Mouse (Mus musculus) inflammation-experienced regulatory T-cells, adult 6 months (primary cell): Measurements from ENCODE around the gene Actl6a. TPM values are rescaled to one million over a fixed set of nuclear protein-coding genes. Genes with fewer than 3 reads are reported as not detected.
"Not testable (repeated sequence)": the region's sequence is repeated elsewhere in the genome, so short reads cannot be mapped to it uniquely, and the experiment has no call there.

Experiments
- ATAC-seq: one replicate; pipeline ENCODE4 v1.8.0; 2017
- polyA plus RNA-seq, 3 experiments: library from polyadenylated mRNA; unstranded; fragments of 100-300 nt; shearing (Covaris generic); gene quantifications; one replicate each; pipeline ENCODE4 v1.2.1; 2017

The Actl6a gene
- polyA plus RNA-seq, 3 experiments from 2014 or later: 93.7 to 118 (median 94.9) TPM

DNA sequence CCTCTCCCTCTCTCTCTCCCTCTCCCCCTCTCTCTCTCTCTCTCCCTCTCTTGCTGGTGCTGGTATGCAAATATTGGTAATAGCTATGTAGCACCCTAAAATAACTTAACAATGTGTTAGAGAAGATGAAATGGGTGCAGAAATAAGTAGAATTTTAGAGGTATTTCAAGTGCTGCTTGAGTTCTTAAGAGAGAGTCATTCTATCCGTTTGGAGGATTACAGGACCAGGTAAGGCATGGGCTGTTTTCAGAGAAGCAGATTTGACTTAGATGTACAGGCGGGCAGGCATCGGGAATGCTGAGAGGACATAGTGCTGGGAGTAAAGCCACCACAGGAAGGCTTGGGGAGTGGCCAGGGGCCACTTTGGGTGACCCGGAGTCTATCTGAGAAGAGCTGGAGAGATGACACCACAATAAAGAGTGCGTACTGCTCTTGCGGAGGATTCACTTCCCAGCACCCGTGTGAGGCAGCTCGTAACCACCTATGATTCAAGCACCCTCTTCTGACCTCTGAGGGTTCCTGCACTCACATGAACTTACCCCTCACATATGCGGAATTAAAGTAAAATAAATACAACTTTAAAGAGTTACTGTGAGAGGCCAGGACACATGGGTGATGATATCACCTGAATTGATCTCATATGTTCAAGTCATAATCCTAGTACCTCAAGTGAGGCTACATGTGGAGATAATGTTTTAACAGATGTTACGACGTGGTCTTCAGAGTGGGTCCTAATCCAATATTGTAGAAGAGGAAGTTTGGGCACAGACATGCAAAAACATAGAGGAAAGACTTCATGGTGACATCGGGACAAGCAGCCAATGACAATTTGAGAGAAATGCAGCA, 11.1 kb upstream of the Actl6a start:
- ATAC-seq: no peak

DNA sequence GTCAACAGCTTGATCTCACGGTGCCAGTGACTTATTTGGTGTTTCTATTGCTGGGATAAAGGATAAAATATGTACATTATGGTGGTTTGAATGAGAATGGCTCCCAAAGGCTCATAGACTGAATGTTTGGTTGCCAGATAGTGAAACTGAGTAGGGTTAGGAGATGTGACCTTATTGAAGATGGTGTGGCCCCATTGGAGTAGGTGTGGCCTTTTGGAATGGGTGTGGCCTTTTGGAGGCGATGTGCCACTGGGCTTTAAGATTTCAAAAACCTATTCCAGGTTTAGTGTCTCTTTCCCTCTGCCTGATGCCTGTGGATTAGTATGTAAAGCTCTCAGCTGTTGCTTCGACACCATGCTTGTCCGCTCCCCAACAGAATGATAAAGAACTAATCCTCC, 10.5 kb upstream of the Actl6a start:
- ATAC-seq: no peak

DNA sequence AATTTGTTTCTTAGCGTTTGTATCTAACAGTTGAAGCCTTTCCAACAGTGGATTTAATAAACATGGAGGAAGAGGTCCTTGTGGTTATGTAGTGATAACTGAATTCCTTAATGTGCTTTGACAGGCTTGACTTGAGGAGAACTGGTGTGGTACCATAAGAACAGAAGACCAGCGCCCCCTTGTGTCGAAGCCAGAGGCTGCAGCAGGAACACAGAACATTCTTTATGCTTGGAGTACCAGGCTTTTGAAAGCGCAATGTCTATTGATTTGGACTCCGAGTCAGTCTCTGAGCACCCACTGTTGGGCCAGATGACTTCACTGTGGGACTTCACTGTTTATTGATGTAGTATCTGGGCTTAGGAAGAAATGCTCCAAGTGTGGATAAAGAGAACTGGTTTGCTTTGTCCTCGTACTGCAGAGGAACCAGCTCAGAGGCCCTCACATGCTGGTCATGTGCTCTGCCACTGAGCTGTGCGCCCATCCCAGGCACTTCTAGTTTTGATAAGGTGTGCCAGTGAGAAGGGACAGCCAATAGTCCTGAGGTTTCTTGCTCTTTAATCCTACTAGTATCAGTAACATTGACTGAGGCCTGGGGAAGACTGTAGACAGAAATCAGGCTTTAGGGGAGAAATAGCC, 7.8 kb upstream of the Actl6a start:
- peak; percentile 75 for ATAC-seq

DNA sequence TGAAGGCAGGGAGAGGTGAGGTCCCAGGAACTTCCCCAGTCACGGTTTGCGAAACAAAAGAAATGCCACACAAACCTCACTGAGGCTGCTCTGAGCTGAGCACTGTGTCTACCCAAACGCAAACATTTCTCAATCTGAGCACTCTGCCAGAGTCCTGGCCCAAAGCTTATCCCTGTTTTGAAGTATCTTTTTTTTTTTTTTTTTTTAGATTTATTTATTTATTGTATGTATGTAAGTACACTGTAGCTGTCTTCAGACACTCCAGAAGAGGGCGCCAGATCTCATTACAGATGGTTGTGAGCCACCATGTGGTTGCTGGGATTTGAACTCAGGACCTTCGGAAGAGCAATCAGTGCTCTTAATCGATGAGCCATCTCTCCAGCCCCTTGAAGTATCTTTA, 2.1 kb upstream of the Actl6a start:
- ATAC-seq: not testable (repeated sequence)

DNA sequence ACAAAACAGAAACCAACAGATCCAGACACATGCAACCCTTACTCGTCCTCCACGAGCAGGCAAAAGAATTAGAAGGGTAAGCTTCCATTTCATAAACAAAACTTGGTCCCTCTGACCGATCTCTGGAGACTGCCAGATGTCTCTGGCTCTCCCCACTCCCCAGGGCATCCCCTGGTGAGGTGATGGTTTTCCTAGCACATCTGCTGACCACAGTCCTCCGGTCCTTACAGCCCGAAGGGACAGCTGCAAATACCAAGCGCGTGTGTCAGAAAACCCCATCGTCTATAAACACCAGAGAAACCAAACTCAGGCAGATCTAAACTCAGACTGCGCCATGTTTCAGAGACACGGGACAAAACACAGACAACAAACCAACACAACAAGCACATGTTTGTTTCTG, 1.5 kb upstream of the Actl6a start:
- not testable (repeated sequence) for ATAC-seq

DNA sequence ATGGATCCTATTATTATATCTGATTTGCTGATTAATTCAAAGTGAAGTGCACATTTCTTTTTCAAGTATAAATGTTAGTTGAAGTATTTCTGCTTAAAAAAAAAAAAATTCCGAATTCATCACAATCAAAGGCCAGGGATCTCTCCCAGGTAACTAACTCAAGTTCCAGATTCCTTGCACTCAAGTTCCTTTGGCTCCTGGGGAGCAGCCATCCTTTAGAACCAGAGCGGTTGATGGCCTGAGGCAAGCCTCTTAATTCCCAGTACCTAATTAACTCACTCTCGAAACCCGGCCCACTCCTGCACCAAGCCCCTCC, 1.9 kb downstream of the Actl6a start:
- no peak for ATAC-seq

DNA sequence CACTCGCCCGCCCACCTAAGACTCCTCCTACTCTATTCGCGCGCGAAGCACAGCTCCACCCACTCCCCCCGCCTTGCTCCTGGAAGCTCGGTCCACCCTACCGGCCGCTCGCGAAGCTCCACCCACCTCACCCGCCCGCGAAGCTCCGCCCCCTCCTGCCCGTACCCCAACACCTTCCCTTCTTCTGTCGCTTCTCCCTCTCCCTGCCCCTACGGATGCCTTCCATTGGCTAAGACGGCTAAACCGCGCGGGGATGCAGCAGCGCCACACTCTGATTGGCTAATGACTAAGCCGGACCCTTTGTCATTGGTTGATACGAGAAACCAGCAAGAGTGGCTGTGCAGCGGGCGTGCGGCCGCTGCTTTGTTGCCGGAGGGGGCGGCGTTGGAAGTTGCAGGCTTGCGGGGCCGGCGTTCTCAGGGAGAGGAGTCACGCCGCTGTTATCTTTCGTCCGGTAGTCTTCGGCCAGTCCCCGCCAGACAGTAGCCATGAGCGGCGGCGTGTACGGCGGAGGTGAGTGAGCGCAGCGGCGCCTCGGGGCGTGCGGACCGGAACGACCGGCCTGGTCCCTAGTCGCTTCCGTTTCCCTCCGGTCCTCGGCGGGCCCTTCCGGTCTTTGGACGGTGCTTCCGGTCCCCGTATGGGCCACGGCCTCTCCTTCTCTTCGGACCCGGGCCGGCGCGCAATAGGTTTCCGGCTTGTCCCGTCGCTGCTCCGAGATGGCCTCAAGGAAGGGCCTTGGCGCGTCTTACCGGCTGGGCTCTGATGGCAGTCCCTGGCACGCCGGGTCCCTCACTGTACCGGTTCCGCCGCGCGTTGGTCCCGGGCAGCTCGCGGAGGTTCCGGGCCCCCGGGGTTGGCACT, 2.5 kb downstream of the Actl6a start:
- ATAC-seq: peak; percentile 97

DNA sequence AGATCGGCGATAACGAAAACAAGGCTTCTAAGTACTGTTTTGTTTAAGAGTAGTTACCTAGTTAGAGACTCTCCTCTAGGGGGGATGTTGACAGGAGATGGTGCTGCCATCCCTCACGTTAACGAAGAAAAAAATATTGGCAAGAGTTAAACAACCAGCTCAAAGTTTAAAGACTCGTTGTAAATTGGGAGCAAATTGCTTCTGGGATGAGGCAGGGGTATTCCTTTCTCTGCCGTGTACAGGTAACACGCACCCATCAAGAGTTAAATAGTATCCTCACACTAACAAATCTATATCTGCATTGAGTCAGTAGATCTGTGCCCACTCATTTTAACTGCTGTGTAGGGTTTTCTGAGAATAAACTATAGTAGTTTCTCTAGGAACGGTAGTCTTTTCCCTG, 3.3 kb downstream of the Actl6a start:
- ATAC-seq: peak; percentile 7

DNA sequence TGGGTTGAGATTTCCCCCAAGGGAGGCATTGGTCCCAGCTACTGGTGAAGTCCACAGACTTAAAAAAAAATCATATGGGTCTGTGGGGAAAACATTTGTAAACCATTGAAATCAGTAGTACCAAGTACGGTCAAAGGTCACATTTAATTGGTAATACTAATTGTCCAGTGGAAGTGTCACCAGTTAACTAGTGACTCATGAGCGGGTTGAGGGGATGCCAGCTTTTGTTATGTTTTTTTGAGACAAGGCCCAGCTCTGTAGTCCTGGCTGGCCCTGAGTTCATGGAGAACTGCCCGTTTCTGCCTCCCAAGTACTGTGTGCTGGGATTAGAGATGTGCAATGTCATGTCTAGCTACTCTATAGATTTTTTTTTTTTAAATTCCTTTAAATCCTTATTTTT, 7.6 kb downstream of the Actl6a start:
- ATAC-seq: no peak

DNA sequence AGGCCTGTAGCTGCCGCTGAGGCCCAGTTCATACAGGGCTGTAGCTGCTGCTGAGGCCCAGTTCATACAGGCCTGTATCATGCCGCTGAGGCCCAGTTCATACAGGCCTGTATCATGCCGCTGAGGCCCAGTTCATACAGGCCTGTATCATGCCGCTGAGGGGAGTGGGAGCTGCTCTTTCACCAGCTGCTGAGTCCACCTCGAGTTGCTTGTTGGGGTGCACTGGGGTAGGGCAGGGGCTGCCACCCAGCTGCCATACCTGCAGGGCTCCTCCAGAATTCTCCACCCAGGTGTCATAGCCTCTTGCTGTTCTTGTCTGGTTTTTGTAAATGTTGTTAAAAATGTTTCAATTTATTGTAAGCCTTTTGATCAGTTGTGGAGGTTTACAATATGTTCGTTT, 11.3 kb downstream of the Actl6a start:
- not testable (repeated sequence) for ATAC-seq

DNA sequence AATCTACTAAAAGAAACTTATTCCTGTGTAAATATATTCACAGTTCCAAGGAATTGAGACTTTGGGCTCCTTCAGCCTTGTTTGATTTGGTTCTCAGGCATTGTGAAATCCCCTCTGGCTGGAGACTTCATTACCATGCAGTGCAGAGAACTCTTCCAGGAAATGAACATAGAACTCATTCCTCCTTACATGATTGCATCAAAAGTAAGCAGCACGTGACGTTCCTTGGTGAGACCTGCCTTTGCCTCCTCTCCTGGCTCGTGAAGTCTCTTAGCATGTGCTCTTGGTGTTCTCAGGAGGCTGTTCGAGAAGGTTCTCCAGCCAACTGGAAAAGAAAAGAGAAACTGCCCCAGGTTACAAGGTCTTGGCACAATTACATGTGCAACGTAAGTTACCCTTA, 12.2 kb downstream of the Actl6a start:
- ATAC-seq: no peak

DNA sequence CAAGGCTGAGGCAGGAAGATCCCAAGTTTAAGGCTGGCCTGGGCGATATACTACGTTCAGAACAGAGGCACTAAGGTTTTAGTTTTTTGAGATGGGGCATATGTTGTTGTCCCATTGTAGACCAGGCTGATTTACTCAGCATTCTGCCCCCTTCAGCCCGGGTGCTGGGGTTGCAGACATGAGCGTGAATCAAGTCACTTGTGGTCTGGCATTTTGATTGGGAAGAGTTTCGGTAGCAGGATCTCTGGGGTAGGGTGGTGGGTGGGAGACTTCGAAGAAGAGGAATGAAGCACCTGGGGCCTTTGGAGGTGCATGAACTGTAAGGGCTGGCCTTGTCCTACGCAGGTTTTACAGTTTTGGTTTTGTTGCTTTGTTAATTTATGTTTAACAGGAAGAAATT, 18.1 kb downstream of the Actl6a start:
- no peak for ATAC-seq

DNA sequence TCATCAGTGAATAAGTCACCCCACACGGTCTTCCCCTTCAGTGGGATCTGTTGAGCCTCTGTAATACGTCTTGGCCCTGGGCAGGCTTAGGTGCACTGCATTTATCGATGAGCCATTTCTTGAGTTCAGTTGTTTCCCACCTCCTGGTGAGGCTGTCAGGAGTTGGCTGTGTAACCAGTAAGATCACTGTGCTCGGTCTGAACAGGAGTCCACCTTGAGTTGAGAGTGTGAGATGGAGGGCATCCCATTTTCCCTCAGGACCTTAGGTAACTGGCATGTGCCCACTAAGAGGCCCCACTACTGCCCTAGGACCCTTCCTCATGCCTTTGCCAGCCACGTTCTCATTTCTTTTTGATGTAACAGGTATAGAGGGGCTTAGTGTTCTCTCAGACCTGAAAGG, 19.9 kb downstream of the Actl6a start:
- no peak for ATAC-seq

DNA sequence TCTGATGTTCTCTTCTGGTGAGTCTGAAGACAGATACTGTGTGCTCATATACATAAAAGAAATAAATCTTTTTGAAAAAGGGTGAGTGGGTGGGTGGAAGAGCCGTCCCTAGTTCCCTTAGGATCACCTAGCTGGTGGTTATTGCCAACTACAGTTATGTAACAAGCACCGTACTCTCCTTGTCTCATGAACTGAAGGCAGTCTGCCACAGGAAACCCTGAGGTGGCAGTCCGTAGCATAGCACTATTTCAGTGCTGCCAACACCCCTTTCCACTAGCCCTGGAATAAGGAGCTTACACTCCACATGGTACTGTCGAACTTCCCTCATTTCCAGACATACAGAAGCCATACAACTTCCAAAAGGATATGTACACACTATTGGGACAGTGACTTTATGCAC, 21.8 kb downstream of the Actl6a start:
- ATAC-seq: no peak

DNA sequence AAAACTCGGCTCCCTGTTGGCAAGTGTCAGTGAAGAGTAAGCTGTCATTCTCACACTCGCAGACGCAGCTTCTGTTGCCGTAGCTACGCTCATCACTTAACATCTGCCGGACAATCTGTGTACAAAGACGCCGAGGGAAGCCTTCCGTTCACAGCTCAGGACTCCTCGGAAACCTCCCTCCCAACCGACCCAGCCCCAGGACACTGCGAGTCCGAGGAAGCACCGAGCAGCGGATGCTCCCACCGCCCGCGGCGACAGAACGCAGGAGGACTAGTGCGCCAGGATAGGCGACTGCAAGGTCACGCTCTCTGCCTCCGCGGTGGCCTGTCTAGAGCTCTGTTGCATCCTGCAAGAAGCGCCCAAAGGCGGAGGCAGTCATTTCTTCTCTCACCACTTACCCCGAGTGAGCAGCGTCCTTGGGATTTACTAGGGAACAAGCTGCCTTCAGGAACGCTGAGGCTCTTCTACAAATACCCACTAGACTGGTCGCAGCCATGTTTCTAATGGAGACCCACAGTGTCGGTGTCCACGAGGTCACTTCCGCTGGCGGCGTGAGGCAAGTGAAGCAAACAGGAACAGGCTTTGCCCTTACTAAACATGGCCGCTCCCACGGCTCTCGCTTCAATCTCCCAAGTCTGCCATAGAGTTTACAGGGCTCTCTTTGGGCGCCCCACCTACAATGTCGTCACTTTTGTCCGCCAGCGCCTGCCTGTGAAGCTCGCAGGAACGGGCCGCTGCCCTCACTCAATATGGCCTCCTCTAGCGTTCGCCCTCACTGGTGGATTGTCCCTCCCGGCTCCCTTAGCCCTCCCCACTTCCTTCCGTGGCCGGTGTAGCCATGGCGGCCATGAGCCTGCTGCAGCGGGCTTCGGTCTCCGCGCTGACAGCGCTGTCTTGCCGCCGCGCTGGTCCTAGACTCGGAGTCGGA, 30.4 kb downstream of the Actl6a start, which contains the start of gene Ndufb5:
TSS of gene Ndufb5 (plus strand) at position 747 of the 928 bp plus-strand sequence.
- ATAC-seq: peak; percentile 94

DNA sequence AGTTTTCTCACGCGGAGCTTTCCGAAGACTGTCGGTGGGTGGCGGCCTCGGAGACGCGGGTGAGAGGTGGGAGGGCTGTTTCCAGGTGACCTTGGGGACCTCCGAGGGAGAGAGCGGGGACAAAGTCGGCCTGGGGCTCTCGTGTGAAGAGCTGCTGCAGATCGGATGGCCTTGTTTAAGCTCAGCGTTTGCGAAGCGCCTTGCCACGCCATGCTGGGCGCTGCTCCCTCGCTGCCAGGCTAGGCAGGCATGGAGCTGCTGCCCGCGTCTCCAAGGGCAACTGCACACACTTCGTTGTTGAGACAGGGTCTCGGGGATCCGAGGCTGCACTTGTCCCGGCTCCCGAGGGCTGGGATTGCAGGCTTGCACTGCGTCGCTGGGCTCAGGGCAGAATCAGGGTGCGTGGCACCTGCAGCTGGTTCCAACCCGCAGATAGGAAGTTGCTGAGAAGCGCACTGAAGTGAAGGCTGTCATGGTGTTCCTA, 31.1 kb downstream of the Actl6a start, which contains the start of gene Mrpl47:
TSS of gene Mrpl47 (minus strand) at position 434 of the 484 bp plus-strand sequence.
- no peak for ATAC-seq

DNA sequence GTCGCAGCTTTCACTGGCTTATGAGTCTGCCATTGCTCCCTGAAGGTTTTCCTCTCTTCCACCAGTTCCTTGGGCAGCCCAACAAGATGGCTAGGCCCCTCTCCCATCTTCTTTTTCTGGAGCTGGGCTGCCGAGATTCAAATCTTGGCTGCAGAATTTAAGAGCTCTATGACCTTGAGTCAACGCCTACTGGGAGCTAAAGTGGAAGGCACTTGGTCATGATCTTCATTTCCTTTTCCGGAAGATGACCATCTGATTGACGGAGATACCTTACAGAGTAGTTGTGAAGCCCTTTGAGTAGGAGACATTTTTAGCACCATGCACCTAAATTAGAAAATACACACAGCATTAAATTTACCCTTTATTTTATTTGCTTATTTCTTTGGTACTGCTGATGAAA, 32.5 kb downstream of the Actl6a start:
- no peak for ATAC-seq

DNA sequence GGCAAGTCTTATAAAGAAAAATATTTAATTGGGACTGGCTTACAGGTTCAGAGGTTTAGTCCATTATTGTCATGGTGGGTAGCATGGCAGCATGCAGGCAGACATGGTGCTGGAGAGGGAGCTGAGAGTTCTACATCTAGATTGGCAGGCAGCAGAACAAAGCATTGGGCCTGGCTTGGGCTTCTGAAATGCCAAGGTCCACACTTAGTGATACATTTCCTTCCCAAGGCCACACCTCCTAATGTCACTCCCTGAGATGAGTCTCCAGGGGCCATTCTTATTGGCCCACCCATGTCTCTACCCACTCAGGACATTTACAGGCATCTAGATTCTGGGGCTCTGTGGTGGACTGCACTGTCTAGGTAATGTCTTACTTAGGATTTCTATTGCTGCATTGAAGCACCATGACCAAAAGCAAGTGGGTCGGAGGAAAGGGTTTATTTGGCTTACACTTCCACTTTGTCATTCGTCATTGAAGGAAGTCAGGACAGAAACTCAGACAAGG, 36.2 kb downstream of the Actl6a start:
- no peak for ATAC-seq

DNA sequence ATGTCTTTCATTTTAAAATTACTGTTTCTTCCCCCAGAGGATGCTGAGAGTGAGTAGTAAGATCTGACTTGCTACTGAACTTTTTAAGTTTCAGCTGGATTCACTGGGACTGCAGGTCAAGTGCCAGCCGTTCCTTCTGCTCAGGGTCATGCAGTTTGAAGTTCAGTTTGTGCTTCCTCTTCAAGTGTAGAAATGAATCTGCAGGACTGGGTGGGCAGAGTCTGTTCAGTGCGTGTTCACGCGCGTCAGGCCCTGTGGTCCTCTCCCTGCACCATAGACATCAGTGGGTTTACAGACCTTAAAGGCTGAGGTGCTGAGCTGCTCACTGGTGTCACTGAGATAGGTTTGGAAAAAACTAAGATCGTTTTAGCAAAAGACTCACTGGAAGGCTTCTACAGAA, 38.9 kb downstream of the Actl6a start:
- ATAC-seq: no peak

DNA sequence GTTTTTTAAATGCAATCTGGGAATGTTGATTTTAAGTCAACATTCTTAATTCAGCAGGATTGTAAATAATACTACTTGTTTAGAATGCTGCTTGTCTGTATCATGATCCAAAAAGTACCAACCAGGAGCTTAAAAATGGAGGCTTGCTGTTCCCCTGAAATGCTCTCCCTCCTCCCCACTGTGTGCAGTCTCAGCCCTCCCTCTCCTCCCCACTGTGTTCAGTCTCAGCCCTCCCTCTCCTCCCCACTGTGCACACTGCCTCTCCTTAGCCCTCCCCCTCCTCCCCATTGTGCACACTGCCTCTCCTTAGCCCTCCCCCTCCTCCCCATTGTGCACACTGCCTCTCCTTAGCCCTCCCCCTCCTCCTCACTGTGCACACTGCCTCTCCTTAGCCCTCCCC, 39.3 kb downstream of the Actl6a start:
- ATAC-seq: not testable (repeated sequence)

DNA sequence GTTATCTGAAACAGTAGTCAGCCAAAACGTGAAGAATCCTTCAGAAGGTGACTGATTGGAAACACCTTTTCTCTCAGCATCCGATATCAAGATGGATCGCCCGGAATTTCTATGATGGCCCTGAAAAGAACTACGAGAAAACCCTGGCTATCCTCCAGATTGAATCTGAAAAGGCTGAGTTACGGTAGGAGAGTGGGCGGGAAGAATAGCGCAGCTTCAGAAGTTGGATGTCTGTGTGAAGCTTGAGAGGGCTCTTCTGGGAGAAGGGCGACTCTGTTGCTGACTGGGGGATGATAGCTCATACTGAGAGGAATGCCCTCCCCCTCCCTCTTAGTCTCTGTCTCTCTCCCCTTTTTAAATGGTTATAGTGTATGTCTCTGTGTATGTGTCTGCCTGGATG, 42.3 kb downstream of the Actl6a start:
- no peak for ATAC-seq
